Mouse (Mus musculus) layer of hippocampus, postnatal 10 days (tissue): ENCODE data around the gene Ifrd2. TPM values are rescaled to one million over a fixed set of nuclear protein-coding genes. Genes with fewer than 3 reads are reported as not detected.
A peak's percentile ranks its signal among the peaks of the same experiment; 100 is the strongest.

Source experiments
- DNase-seq, 2 experiments: peaks; one replicate each; pipeline ENCODE4 v3.0.0; 2021; ENCODE audit warnings: low spot score in 2 of 2
- total RNA-seq, 2 experiments: library from RNA; stranded (reverse); gene quantifications; 2 replicates each; pipeline ENCODE4 v1.2.3; 2021

The Ifrd2 gene
- total RNA-seq, 2 experiments from 2014 or later: 13.2 to 14.1 TPM

DNA sequence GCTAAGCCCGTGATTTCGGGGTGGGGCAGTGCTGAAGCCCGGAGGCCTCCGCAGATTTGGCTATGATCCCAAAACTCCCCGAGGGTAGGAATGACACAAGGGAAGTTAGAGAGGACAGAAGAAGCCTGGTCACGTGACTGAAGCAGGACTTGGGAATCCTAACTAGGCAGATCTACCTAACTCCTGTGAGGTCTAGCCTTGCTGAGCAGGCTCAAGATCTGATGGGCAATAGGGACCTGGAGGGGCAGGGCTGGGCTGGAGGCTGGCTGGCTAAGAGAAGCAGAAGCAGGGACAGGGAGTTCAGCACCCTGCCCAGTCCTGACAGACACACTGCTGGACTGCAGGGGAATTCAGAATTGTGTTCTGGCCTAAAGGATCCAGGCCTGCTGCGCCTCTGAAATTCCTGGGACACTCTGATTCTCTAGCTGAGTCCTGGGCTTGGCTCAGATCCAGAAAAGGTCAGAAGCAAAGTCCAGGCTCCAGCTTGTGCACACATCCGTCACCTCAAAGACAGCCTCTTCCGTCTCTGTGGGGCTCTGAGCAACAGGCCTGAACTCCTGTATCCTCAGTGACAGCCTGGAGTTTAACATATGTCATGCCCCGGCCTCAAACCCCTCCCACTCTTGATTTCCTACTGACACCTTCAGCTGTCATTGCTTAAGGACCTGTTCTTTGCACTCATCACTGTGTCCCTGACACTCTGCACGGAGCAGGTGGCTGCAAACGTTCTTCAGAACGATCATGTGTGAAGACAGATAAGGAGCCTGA is 31.5 kb downstream of the Ifrd2 start:
- DNase-seq: no peak

DNA sequence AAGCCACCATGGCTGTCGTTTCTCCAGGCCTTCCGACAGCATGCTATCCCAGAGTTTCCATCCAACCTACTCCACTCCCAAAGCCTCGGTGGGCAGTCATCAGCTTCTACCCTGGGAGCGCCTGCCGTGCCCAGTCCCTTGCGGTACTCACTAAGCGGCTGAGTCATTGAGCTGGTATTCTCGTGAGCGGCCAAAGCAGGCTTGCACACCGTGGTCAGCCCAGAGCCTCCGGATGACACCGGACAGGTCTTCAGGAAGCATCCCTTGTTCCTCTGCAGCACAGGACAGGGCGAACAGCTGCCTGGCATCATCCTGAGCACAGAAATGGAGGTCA is 32.1 kb downstream of the Ifrd2 start:
- DNase-seq: no peak

DNA sequence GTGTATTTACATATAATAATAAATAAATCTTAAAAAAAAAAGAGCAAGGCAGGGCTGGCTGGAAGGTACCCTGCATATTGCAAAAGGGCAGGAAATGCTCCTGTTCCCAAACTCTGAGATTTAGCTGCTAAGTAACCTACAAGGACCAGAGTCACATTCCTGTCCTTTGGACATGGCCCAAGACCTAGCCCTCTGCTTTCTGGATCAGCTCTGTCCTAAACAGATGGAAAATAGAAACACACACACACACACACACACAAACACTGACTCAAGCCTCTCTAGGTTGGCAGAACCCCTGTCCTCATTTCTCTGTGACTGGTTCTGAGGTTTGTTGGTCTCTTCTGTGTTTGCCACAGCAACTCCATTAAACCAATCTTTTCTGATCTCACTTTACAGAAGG is 33.5 kb downstream of the Ifrd2 start:
- no peak for DNase-seq

DNA sequence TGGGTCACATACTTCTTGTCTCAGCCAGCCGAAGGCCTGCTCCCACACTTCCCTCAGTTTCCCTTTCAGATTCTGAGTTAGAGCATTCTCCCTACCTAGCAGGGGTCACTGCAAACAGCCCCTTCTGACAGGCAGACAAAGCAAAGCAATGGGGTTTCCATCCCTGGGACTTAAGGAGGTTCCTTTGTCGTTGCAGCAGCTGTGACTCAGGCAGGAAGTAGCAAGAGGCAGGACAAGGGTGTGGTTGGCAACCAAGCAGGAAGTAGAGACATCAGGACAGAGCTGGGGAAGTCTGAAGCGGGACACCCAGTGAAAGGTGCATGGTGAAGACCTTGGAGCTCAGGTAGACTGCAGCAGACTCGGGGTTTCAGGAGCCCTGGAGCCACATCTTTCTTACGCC is 37.1 kb downstream of the Ifrd2 start:
- DNase-seq: no peak

DNA sequence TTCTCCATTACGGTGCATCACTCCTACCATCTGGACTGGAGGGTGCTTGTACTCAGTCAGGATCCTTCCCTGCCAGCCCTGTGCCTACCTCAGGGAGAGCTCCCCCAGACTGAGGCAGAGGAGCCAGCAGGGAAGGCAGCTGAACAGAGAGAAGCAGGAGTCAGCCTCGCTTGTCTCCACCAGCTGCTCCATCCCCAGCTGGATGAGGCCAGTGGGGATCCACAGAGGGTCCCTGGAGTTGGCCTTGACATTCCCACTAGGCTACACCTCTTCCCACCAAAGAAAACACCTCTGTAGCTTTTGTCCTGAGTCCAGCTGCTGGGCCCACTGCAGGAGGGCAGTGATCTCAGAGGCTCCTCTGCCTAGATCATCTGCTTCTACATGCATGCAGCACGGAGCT is 37.5 kb downstream of the Ifrd2 start:
- DNase-seq: no peak

DNA sequence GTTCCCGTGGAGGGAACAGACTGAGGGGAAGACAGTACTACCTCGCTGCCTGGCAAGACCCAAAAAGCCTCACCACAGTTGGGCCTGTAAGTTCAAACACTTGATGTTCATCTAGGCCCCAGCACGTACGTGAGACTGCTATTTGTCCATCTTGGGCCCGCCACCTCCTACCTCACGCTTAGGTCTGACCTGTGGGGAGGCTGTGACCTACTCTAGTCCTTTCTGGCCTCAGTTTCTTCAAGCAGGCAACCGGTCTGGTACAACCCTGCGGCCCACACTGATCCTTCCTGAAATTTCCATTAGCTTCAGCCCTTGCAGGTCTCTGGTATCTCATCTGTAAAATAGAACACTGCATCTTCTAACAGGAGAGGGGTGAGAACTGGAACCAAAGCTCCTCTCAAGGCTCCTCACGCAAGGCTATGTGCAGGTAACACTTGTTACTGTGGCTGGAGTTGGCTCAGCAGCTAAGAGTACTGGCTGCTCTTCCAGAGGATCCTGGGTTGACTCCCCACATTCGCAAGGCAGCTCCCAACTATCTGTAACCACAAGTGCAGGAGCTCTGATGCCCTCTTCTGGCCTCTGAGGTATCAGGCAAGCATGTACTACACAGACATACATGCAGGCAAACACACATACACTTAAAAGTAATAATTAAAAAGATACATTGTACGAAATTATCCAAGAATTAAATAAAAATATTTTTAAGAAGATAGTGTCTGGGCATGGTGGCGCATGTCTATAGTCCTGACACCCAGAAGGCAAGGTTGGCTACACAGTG is 38.1 kb downstream of the Ifrd2 start:
- peak in 1 of 2 experiments; percentile 35 for DNase-seq

DNA sequence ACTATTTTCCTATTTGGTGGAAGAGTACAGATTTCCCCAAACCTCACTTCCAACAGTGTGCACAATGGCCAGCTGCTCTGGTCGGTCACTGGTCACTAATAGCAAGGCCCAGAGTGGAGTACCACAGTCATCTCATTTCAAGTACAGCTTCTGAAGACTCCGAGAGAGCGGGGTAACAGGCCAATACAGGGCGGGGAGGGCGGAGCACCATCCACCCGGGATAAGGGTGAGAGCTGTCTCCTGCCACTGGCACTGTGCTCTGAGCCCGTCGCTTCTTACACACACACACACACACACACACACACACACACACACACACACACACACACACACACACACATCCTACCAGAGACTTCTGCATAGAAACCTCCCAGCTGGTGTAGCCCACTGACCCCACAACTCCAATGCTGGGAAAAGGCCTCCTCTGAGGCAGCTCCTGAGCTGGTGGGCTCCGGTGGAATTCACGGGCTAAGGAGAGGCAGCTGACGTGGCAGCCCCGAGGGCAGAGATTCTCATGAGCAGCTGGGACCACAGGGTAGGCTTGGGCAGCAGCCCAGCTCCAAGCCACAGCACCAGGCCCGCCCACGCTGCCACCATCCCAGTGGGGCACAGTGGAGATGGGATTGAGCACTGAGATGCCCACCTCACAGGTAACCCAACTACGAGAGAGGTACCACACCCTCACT is 38.9 kb downstream of the Ifrd2 start:
- no peak for DNase-seq

DNA sequence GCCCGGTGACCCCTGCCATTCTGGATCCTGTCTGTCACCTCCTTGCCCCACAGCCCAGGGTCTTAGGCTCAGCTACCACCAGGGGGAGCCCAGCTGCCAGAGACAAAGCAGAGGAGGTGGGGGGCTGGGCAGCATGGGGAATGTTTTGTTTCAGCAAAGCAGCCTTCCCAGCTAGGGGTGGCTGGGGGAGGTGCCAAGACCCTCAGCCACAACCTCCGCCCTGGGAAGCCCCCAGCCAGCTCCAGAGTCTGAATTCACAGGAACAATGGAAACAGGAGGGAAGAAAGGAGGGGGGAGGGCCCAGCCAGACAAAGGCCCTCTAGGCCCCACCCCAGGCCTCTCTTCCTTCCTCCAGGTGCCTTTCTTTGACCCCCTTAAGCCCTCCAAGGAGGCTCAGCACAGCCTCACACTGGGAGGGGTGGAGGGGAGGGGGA is 39.4 kb downstream of the Ifrd2 start:
- DNase-seq: peak; percentile 88 to 93

DNA sequence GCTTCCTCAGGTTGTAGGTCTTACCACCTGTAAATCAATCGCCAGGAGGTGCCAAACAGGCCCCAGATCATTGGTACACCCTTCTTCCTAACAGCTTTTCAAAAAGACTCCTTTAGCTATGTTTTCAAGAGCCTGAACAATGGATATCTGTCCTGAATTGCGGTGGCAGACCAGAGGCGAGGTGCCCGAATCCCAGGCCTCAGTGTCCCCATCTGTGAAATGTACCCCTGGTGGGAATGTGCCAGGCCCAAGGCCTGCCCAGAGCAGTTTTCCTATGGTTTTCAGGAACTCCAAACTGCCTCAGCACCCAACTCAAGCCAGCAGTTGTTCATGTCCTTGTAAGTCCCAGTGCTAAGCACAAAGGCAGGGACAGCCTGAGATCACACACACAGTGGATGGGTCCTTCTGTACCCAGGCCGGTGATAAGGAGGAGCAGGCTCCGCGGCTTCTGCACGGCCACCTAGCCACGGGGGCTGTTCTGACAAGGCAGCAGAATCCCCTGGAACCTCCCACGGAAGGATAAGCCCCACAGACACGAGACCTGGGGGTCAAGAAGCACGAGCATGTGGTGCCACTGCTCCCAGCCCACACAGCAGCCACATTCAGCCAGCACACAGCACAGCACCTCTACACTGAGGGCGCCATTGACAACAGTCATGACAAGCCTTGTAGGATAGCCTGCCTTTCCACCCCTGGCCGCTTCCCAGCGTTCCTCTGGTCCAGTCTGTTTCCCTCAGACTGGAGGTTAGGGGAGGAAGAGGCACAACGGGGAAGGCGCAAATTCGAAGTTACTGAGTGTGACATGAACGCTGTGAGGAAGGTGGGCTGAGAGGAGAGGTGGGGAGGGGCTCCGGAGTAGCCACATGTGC is 40.2 kb downstream of the Ifrd2 start:
- peak in 1 of 2 experiments; percentile 34 for DNase-seq

DNA sequence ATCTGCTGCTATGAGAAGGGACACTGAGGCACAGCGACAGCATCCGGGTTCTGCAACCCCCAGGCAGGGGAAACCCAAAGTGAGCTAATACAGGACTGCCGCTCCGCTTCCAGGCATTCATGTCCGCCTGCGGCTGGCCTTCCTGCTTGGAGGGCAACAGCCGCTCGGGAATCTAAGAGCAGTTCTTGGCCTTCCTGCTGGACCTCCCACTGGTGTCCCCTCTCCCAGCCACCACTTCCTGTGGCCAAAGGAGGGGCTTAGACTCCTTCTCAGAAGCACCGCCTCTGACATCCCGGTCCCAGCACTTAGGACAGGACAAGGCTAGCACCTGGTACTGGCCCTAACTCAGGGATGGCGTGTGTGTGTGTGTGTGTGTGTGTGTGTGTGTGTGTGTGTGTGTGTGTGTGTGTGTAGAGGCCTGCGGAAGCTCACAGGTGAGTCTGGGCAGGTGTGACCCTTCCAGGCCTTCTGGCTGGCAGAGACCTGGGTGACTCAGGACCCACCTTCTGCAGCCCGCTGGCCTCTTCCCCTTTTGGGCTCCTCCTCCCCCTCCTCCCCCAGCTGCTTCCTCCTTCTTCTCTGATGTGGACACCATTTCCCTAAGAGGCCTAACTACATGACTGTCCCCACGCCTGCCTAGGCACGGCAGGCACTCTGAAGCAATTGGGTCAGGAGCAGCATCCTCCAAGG is 41.4 kb downstream of the Ifrd2 start:
- DNase-seq: peak in 1 of 2 experiments; percentile 34

DNA sequence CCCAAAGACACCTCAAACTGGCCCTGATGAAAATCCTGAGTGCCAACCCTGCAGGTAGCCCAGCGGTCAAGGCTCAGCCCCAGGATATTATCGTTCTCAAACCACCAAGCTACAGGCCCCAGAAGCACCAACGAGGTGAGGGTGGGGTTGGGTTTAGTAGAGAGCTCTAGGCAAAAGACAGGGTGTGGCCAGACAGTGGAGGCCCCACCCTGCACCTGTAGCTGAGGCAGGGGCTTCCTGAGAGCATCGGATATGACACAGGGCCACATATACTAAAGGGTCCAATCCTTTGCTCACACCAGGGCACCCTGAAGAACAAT is 41.9 kb downstream of the Ifrd2 start:
- DNase-seq: no peak

DNA sequence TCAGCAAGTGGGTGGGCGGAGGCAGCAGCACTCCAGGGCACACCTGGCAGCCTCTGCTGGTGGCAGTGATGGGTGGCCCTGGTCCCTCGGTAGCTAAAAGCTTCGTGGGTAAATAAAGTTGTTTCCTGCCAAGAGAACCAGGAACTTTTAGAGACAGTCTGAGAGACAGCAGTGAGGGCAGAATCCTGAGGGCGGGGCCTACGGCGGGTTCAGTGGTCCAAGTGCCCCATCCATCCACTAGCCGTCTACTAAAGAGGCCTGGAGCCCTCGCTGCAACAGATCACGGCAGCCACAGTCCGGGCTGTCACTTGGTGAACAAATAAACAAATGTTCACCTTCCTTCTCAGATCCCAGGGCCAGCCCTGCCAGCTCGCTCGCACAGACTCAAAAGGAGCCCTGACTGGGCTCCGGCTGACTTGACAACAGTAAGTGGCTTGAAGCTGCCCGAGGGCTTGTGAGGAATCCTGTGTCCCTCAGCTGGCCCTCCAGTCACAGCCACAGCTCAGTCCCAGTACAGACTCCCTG is 42.5 kb downstream of the Ifrd2 start:
- DNase-seq: peak in 1 of 2 experiments; percentile 56

DNA sequence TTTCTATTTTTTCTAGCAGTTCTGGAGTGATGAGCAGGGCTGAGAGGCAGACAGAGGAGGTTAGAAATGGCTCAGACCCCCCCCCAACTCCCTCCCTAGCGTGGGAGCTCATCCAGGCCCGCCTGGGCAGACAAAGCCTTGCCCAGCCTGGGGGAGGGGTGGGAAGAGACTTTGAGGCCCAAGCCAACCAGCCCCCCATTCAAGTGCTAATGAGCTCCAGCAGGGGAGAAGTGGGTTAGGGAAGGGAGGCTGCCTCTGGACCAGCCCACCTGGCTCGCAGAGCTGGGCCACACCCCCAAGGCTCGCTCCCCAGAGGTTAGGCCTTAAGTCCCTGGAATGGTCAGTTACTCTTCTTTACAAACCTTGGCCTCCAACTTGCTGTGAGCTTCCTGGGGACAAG is 43.1 kb downstream of the Ifrd2 start:
- DNase-seq: peak; percentile 65 to 80

DNA sequence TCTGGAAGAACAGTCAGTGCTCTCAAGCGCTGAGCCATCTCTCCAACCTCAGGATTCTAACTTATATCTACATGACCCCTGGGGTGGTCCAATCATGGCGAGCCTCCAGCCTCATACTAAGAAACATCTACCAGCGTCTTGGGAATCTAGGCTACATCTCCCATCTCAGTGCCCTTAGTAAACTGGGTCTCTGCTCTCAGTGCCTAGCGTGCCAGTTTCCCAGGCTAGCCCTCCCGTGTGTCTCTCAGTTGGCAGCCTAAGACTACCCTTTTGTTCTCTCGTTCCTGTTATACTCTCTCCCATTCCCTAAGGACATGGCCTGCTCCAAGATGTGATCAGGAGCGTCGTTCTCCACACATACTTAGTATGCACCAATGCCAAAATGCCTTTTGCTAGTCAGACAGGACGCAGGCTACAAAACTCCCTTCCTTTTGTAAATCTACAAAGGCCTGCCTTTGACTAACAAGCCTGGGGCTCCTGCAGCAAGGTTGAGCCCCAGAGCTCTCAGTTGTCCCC is 43.9 kb downstream of the Ifrd2 start:
- no peak for DNase-seq

DNA sequence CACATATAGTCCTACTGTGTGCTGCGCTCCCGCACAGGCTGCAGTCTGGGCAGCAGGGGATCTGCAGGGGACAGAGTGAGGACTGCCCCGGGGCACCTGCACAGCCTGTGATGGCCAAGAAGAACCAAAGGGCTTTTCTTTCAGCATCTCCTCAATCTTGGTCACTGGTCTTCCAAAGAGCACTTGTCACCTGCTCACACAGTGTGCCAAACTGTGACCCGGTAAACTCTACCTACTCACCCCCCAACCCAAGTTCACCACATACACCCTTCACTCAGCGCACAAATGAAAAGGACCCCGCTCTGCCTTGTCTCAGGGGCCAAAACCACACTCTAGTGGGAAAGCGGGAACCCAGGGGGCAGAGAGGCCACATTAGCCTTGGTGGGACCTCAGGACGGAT is 44.4 kb downstream of the Ifrd2 start:
- DNase-seq: no peak

DNA sequence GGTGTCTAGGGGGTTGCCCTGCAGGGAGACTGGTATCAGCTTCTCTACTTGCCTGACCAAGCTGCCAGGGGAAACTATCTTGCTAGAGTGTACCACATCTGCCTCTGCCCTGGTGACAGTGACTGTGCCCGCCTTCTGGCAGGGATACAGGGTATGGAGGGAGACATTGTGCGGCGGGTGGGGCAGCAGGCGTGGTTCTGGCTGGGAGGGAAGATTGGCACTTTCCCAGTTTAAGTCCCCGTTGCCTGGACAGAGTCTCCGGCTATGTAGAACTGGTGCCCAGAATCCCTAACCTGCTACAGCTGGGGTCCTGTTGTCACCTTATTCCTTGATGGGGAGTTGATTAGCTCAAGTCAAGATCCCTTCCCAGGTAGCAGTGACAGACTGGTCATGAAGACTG is 45.0 kb downstream of the Ifrd2 start:
- DNase-seq: peak in 1 of 2 experiments; percentile 60

DNA sequence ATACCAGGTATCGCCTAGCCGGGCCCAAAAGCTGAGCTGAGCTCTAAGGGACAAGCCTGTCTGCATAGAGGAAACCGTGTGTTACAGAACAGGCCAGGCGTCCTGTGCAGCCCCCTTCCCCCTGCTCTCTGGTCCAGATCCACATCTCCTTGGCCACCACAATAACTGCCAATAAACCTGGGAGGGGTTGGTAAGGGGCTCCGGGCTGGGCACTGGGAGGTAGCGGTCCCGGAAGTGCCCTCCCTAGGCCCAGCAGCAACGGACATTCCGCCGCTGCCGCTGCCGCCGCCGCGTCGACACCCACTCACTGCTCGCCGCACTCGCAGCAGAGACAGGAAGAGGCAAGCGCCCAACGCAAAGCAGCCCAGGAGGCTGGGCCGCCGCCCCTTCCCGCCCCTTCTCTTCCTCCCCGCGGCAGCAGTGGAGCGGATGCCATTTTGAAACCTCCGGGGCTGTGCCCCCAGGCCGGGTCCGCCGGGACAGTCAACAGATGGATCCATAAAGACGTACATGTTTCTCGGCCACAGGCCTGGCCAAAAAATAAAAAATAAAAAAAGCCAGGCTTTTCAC is 45.7 kb downstream of the Ifrd2 start:
- peak; percentile 67 to 81 for DNase-seq

DNA sequence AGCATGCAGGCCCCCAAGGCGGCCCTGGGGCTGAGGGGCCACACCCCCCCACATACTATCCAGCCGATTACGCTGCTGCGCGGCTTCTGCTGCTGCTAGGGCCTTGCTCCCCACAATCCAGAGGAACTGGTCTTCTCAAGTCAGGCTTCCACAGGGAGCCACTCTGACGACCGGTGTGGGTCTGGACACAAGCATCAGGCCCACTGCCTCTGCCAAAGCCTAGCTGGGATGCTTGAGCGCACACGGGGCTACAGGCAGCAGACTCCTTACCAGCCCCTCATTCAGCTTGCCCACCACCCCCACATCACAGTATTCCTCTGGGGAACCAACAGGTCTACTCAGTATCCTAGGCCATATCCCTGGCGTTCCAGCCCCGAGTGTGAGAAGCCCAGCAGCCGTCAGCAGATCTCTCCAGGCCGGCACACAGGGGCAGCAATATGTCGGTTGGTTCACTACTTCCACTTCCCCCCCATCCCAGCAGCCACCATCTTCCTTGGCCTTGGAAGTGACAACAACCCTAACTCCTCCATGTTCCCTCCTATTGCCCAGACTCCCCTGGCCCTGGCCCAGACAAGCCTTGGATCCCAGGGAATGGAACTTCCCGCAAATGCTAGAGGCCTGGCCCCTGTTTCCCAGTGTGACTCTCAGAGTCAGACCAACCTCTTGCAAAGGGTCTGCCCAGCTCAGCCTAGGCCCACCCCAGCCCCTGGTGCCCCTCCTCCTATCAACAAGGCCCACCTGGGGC is 46.4 kb downstream of the Ifrd2 start:
- DNase-seq: peak; percentile 53 to 58
